30 mouse cellular contexts compared by ENCODE assay signal in genomic region chr3:93378146-93378545, GRCm38 (mm10). TPM values are rescaled to one million over a fixed set of nuclear protein-coding genes. Genes with fewer than 3 reads are reported as not detected.
DNase-seq lines count a peak whose midpoint lies in the region; TF ChIP-seq lines count a peak whose summit lies in the region.
"Had no signal": no experiment of that assay in that cellular context is flagged by ENCODE, and none has a peak within 500 bp of the region (broad histone marks: within the 10 kb centered on the region; RNA-seq: fewer than 3 reads in every experiment).

No protein-coding gene starts in this region.

- no peak overlapping the region for H3K9ac ChIP-seq in ES-E14 (ENCODE audit: insufficient read depth, low read depth, low read length, poor library complexity, severe bottlenecking)
- H3K9ac ChIP-seq: embryonic facial prominence, embryonic 13.5 days; forebrain, embryonic 12.5 days; forebrain, embryonic 15.5 days; heart, embryonic 12.5 days; heart, embryonic 15.5 days; hindbrain, embryonic 13.5 days; intestine, embryonic 15.5 days had no signal

- no peaks in the 10 kb centered on the region for H3K9me3 ChIP-seq in ES-E14 (ENCODE audit: control insufficient read depth, insufficient read depth, low read depth, low read length)
- H3K9me3 ChIP-seq: embryonic facial prominence, embryonic 10.5 days; embryonic facial prominence, embryonic 13.5 days; forebrain, embryonic 12.5 days; forebrain, embryonic 15.5 days; heart, embryonic 12.5 days; heart, embryonic 15.5 days; hindbrain, embryonic 10.5 days; hindbrain, embryonic 13.5 days; intestine, embryonic 15.5 days had no signal

- peak; percentile 13 for DNase-seq in lung, postnatal 10 days
- no peak for DNase-seq in lung, postnatal 36 days
- DNase-seq in ES-E14 (ENCODE audit: low read depth, low spot score) = peak; percentile 24
- peak; percentile 81 for DNase-seq in ZHBTc4 (ENCODE audit: low read depth, low spot score)
- DNase-seq in kidney, postnatal 14 days = no peak
- no peak for DNase-seq in urinary bladder, postnatal 10 days (ENCODE audit: low spot score)
- DNase-seq: adrenal gland, adult 2 months; adrenal gland, postnatal 14 days; cerebellum, adult 11-12 months; cerebellum, adult 8-10 months; embryo, embryonic 11 days; gastrocnemius, postnatal 25 days; heart, postnatal 10 days; heart, postnatal 36 days; kidney, adult 11 months had no signal

- H3K27ac ChIP-seq in ES-E14 (ENCODE audit: insufficient read depth, low read depth, low read length, poor library complexity, severe bottlenecking) = no peak overlapping the region
- H3K27ac ChIP-seq: embryonic facial prominence, embryonic 10.5 days; embryonic facial prominence, embryonic 13.5 days; forebrain, embryonic 12.5 days; forebrain, embryonic 15.5 days; heart, embryonic 15.5 days; hindbrain, embryonic 10.5 days; hindbrain, embryonic 13.5 days; intestine, embryonic 15.5 days had no signal

- no peaks in the 10 kb centered on the region for H3K36me3 ChIP-seq in ES-E14 (ENCODE audit: control insufficient read depth, insufficient read depth, low read length, poor library complexity, severe bottlenecking)
- H3K36me3 ChIP-seq: embryonic facial prominence, embryonic 10.5 days; embryonic facial prominence, embryonic 13.5 days; forebrain, embryonic 12.5 days; forebrain, embryonic 15.5 days; heart, embryonic 12.5 days; heart, embryonic 15.5 days; hindbrain, embryonic 10.5 days; hindbrain, embryonic 13.5 days; intestine, embryonic 15.5 days had no signal

- H3K4me3 ChIP-seq in ES-E14 (ENCODE audit: insufficient read depth in 1 of 2, low read depth in 1 of 2, low read length in 2 of 2, poor library complexity in 1 of 2, severe bottlenecking in 1 of 2) = no peak overlapping the region
- H3K4me3 ChIP-seq: embryonic facial prominence, embryonic 10.5 days; embryonic facial prominence, embryonic 13.5 days; erythroblast, embryonic 14.5 days; forebrain, embryonic 12.5 days; forebrain, embryonic 15.5 days; heart, embryonic 12.5 days; heart, embryonic 15.5 days; hindbrain, embryonic 10.5 days; hindbrain, embryonic 13.5 days; intestine, embryonic 15.5 days had no signal

- in situ Hi-C loops in ES-E14 (cut with MboI; ENCODE audit: low sequenced_read_pairs in 2 of 2, unreplicated experiment in 2 of 2) = no loop called here

- H3K4me1 ChIP-seq in ES-E14 (ENCODE audit: control insufficient read depth in 2 of 2, insufficient read depth in 2 of 2, low read length in 2 of 2, poor library complexity in 1 of 2) = peaks cover 0 to 3% of the 10 kb centered on the region in 2 experiments; a peak in 1 of 4 replicates
- H3K4me1 ChIP-seq: embryonic facial prominence, embryonic 10.5 days; embryonic facial prominence, embryonic 13.5 days; forebrain, embryonic 12.5 days; forebrain, embryonic 15.5 days; heart, embryonic 12.5 days; heart, embryonic 15.5 days; hindbrain, embryonic 10.5 days; hindbrain, embryonic 13.5 days; intestine, embryonic 15.5 days had no signal

TF ChIP-seq in ES-E14, 5 proteins besides CTCF, POLR2A, EP300 and RAD21:
- no peak for TF ChIP-seq ZC3H11A (IDR thresholded peaks at IDR 0.05; ENCODE audit: borderline replicate concordance, low read depth, low read length)

RNA-seq across cellular contexts. Expression of gene Rptn, which starts 15.4 kb away (rescaled TPM):
- total RNA-seq in ES-E14 (2012; rRNA removed) = not detected in 2 replicates
- total RNA-seq: adrenal gland, adult 2 months; adrenal gland, postnatal 14 days; adrenal gland, postnatal 4 days; gastrocnemius, adult 8-10 months; gastrocnemius, postnatal 25 days; granulocyte monocyte progenitor cell, adult 5-6 weeks; heart, adult 8-10 months; heart, postnatal 10 days; heart, postnatal 36 days; MEL had no signal

RNA-seq across cellular contexts. Expression of gene Hrnr, which starts 58.6 kb away (rescaled TPM):
- not detected in 2 replicates for total RNA-seq in ES-E14 (2012; rRNA removed)
- total RNA-seq: adrenal gland, adult 2 months; adrenal gland, postnatal 14 days; adrenal gland, postnatal 4 days; gastrocnemius, adult 8-10 months; gastrocnemius, postnatal 25 days; granulocyte monocyte progenitor cell, adult 5-6 weeks; heart, adult 8-10 months; heart, postnatal 10 days; heart, postnatal 36 days; MEL had no signal

Comparison
In these comparisons a context has a peak if more than half of its experiments do, and no peak if none do; other contexts are left out.
1. DNase-seq: peak in lung, postnatal 10 days (single experiment), ES-E14 (single experiment) and ZHBTc4 (single experiment); none in lung, postnatal 36 days (single experiment), kidney, postnatal 14 days (single experiment) and urinary bladder, postnatal 10 days (single experiment).